Mouse (Mus musculus) gastrocnemius, adult 2 months (tissue): ENCODE data around the gene Spry1. TPM values are rescaled to one million over a fixed set of nuclear protein-coding genes. Genes with fewer than 3 reads are reported as not detected.
A peak's percentile ranks its signal among the peaks of the same experiment; 100 is the strongest.

Experiments used
- DNase-seq: peaks from one replicate; pipeline ENCODE4 v3.0.0; 2022
- H3K27ac ChIP-seq: fragments of 200-600 bp; 2 replicates; pipeline ENCODE4 v1.8.1; 2022; ENCODE audit warnings: mild to moderate bottlenecking
- H3K4me3 ChIP-seq: fragments of 200-600 bp; 2 replicates; pipeline ENCODE4 v1.8.1; 2022; ENCODE audit warnings: mild to moderate bottlenecking, moderate library complexity
- CTCF ChIP-seq: fragments of 200-600 bp; IDR thresholded peaks from 2 replicates; pipeline ENCODE4 v1.8.1; 2022; ENCODE audit warnings: antibody characterized with exemption, mild to moderate bottlenecking, moderate library complexity
- intact Hi-C: fragments of 180-260 bp; cut with DNase I; formaldehyde crosslinking; loops from one replicate; pipeline ENCODE4 v1.15.1; 2025
- total RNA-seq, 2 experiments: library from RNA; stranded (reverse); gene quantifications; 2 replicates each; pipeline ENCODE4 v1.2.3; 2021

The Spry1 gene
- total RNA-seq, 2 experiments from 2014 or later = 12.3 to 21.8 TPM

DNA sequence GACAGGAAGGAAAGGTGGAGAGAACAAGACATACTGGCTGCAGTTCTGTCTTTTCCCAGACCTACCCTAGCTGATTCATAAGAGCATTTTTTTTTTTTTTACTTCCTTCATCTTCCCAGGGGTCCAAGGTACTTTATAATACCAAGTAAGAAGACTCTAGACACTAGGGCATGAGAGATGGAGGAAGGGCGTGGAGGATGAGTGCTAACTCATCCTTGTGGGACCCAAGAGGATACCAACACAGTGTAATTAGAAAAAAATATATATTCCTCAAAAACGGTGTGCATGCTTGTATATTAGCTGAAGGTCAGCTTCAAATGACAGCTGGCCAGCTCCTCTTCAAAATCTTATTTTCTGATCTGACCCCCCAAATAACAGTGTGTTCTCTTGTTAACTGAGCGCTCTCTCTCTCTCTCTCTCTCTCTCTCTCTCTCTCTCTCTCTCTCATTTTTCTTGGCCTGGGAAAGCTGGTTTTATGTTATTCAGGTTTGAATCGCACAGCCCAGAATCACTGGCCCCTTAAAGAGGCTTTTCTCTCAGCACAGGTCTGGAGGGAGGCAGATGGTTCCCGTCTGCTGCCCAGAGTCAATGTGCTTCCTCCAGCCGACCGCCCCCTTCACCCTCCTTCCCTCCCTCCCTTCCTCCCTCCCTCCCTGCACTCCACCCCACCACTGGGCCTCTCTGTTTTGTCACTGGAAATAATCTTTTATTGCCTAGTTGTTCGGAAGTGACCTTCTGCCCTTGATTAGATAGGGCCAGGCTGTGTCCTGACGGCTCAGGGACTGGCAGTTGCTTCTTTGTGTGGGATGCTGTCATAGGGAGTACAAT, 26.8 kb downstream of the Spry1 start:
- H3K27ac ChIP-seq = peak overlapping the region; percentile 40; the same call in 1 of the 2 replicates
- peak; percentile 49 for DNase-seq
- intact Hi-C loops = no loop called here
- H3K4me3 ChIP-seq = no peak overlapping the region
- no peak for TF ChIP-seq CTCF

DNA sequence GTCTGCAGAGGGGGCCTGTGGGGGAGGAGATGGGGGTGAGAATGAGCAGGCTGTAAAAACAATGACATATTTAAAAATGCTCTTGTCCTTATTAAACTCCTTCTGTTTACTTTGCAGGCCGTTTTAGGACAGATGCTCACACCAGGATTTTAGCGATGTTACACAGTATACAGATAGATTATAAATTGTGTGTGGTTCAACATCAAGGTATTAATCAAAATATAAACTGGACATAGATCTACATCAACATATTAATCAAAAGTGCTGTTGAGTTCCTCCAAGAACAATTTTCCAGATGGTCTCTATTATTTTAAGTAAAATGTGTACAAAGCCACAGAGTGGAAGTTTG, 27.3 kb downstream of the Spry1 start:
- intact Hi-C loops = no loop called here
- DNase-seq = no peak
- TF ChIP-seq CTCF = no peak
- no peak overlapping the region for H3K4me3 ChIP-seq
- H3K27ac ChIP-seq = peak overlapping the region; percentile 40; the same call in 1 of the 2 replicates

DNA sequence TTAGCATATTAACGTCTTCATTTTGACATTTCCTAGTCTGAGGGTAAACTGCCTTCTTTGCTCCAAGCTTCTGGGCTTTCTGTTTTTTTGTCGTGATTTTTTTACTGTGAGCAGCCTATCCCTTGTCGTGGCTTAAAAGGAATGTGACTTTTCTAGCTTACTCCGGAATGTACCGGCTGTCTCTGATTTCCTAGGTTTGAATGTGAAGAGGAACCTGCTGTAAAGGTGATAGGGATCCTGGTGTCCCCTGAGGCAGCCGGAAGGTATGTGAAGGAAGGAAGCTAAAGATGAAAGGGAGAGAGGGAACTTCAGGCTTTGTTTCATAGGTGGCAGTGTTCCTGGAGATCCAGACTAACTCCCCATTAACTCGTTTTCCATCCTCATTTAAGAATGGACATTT, 28.0 kb downstream of the Spry1 start:
- TF ChIP-seq CTCF = no peak
- DNase-seq = no peak
- H3K27ac ChIP-seq = no peak overlapping the region
- H3K4me3 ChIP-seq = no peak overlapping the region
- intact Hi-C loops = no loop called here

DNA sequence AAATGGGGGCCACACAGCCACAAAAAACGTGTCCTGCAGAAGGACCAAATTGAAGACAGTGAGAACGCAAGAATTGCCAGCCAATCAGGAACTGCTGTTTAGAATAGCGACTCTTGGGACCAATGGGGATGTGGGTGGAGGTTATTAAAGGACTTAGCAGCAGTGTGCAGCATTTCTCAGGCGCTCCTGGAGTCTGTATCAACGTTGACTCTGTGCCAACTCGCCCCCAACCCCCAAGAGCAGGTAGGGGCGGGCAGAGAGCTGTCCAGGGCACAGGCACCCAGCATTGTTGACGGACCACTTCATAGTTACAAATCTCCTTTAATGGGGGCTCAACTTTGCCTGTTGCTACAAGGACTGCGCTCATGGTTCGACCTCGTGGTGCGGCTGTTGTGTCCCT, 28.9 kb downstream of the Spry1 start:
- no peak for DNase-seq
- TF ChIP-seq CTCF = no peak
- intact Hi-C loops = no loop called here
- Histone ChIP-seq H3K4me3 (no peak overlapping the region), H3K27ac (no peak overlapping the region)

DNA sequence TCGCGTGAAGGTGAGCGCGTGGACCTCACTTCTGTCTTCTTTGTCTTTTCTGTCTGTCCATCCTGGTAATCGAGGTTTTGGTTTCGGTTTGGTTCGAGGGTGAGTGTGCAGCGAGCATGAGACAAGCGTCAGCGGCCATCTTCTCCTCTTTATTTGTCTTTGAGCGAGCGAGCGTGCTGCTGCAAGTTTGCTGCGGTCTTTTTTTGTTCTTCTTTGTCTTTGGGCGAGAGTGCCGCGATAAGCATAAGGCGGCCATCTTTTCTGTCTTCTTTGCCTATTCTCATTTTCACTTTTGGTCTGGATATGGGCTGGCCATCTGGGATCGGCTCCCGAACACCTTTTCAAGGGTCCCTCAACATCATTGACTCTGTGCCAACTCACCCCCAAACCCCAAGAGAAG, 29.4 kb downstream of the Spry1 start:
- H3K4me3 ChIP-seq = no peak overlapping the region
- DNase-seq = no peak
- no peak overlapping the region for H3K27ac ChIP-seq
- intact Hi-C loops = no loop called here
- TF ChIP-seq CTCF = no peak

DNA sequence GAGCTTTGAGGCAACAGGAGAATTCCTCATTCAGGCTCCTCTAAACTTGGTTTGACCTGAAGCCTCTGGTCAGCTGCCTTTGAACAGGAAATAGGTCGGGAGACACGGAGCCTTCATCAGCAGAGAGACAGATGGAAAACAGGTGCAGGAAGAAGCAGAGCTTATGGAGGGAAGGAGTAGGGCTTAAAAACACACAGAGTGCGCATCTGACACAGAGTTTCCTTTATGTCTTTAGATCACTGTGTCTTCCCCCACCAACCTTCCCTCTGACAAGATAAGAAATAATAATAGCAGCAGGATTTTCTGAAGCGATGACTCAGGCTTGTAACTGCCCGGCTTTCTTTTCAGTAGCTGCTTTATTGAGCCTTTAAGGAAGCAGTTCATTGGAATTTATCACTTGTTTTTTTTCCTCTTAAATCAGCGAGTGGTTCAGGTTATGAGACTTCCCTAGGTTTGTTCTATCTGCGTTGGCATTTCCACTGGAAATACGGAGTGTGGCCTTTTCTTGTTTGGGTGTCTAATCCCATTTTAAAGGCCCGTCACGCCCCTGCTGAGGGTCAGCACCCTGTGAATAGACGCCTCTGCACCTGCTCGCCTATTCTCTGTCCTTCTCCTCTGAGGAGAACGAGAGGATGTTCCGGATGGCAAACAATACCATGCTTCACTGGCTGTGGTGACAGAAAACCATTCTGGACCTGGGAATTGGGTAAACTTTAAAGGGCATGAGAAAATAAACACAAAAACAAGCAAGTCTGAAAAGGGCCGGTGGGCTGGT, 32.7 kb downstream of the Spry1 start:
- no peak overlapping the region for H3K4me3 ChIP-seq
- no peak for DNase-seq
- TF ChIP-seq CTCF = no peak
- H3K27ac ChIP-seq = peak overlapping the region; percentile 13; the same call in 1 of the 2 replicates
- intact Hi-C loops = no loop called here

DNA sequence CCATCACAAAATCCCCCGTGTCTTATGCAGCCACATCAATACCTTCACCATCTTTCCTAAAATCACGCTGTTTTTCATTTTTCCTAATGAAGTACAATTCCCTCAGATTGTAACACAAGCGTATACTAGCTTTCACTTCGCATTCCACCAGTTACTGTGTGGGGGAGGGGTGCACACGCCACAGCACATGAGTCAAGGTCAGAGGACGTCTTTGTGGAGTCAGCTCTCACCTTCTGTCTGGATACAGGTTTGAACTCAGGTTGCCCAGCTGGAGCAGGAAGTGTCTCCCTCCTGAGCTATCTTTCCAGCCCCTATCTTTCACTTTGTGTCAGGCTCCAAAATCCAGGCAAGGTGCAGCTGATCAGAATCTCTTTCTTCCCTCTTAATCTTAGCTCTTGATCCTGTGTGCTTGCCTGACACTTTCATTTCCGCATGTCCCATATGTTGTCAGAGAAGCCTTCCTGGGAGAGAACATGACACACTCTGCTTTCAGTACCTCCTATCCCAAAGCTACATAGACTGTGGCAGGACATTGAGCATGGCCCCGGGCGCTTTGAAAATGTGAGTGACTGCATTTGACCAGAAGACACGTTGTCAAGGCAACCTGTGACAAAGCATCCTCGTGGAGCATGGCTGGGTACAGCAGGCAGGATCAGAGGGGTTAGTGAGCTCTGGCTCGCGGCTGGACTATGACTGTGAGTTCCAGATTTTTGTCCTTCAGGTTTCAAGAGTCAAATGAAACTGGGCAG, 33.9 kb downstream of the Spry1 start:
- TF ChIP-seq CTCF = no peak
- Histone ChIP-seq H3K27ac (no peak overlapping the region), H3K4me3 (no peak overlapping the region)
- intact Hi-C loops = no loop called here
- DNase-seq = no peak

DNA sequence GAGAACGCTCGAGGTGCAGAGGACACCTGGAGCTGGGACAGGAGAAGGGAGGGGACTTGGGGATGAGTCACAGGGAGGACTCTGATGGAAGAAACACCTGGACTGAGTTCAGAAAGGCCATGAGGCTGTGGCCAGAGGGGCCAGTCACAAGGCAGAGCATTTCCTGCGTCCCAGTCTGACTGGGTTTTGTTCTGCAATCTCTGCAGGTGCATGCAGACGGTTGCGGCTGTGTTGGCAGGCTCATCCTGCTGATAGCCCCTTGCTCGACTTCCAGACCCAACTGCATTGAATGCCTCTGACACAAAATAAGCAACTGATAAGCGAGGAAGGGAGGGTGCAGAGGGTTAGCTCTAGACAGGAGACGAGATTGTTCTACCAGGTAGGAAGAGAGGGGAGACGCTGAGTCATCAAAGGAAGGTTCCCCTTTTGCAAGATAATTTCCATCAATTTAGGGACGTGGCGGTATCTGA, 35.3 kb downstream of the Spry1 start:
- TF ChIP-seq CTCF = no peak
- H3K4me3 ChIP-seq = no peak overlapping the region
- no peak overlapping the region for H3K27ac ChIP-seq
- no peak for DNase-seq
- intact Hi-C loops = no loop called here

DNA sequence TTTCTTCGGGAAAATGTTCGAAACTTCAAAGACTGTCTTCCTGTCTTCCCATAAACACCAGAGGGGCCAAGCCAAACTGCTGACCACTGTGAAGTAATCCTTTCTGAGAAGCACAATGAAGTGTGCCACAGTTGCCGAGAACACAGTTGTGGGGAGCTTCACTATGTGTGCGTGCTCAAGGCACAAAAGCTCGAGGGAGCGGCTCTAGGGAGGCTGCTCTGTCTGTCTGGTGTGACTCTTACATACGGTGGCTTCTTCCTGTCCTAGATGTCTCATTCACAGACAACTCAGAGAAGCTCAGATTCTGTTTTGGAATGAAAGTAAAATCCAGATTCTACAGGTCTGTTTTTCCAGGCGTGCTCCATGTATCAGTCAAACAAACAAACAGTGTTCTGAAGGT, 36.5 kb downstream of the Spry1 start:
- no peak for DNase-seq
- TF ChIP-seq CTCF = no peak
- Histone ChIP-seq H3K4me3 (no peak overlapping the region), H3K27ac (no peak overlapping the region)
- intact Hi-C loops = no loop called here

DNA sequence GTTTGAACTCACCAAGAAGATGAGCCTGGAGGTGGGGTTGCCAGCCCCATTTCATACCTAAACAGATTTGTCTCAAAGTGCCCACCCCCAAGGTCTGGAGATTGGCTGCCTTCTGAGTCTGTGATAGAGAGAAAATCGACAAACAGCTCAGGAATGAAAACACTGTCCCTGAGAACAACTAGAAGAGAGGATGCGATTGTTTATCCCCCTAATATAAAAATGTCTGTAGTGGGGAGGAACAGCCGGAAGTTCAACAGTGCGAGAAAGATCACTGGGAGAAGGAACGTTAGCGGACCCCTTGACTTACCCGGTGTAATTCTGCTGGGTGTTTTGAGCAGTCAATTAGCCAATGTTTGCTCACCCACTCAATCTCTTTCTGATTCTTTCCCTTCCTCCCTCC, 46.5 kb downstream of the Spry1 start:
- no peak for DNase-seq
- intact Hi-C loops = no loop called here
- H3K27ac ChIP-seq = peak overlapping the region; percentile 56; the same call in 1 of the 2 replicates
- no peak overlapping the region for H3K4me3 ChIP-seq
- no peak for TF ChIP-seq CTCF

DNA sequence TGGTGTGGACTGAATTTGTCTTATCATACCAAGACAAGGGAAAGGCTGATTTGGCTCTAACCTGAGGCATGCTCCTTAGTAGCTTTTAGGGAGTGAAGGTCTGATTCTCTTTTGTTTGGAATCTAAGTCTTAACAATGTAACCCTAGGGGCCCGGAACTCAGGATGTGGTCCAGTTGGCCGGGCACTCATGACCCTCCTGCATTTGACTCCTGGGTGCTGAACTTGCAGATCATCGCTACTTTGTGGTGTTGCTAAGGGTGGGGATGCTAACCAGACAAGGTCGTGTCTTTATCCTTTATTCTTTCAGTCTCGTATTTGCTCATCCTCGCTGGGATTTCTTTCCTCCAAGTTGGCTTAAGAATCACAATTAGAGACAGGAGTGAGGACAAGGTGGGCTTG, 47.0 kb downstream of the Spry1 start:
- no peak for DNase-seq
- TF ChIP-seq CTCF = no peak
- Histone ChIP-seq H3K27ac (peak overlapping the region; percentile 56), H3K4me3 (peak overlapping the region; percentile 78)
- intact Hi-C loops = no loop called here

DNA sequence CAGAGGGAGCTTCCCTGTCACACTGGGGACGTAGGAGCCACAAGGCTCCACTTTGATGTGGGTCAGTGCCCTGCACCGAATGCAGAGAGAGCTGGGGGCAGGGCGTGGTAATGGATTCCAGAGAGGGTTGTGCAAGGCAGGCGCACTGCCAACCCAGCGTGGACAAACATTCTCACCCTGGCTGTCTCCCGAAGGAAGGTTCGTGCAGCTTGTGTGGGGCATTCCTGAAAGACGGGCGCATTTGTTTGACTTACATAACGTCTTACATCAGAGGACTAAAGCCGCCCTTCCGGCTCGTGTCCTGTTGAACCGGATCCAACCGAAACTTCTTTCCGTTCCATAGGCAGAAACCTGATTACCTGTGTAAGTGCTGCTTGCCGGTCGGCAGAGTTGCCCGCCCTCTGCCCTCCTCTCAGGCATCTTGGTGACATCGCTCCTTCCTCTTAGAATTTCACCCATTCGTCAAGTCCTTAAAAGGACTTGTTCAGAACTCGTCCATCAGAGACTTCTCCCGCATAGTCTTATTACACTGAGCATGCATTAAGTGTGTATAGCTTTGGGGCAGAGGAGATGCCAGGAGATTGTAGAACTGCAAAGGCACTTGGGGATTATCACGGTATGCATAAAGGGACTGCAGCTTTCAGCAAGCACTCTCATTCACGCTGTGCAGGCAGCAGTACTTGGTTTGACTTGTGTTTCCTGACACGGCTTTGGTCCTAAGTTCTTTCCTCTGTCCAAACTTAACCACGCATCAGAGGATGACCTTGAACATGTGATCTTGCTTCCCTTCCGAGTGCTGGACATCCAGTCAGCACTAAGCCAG, 47.6 kb downstream of the Spry1 start:
- peak; percentile 80 for DNase-seq
- no peak for TF ChIP-seq CTCF
- intact Hi-C loops = no loop called here
- Histone ChIP-seq H3K4me3 (peak overlapping the region; percentile 78), H3K27ac (peak overlapping the region; percentile 56)
